Mouse (Mus musculus) heart, adult 2 months (tissue): ENCODE measurements around the gene Colgalt1.

Experiments used
- CTCF ChIP-seq: fragments of 200-600 bp; IDR thresholded peaks from 2 replicates; pipeline ENCODE4 v1.8.1; 2022; ENCODE audit warnings: antibody characterized with exemption, mild to moderate bottlenecking, moderate library complexity
- EP300 ChIP-seq: fragments of 200-500 bp; IDR thresholded peaks from 2 replicates; pipeline ENCODE4 v1.6.1; 2011; ENCODE audit warnings: low read depth, low read length, control low read depth; ENCODE audit not compliant: insufficient read depth

DNA sequence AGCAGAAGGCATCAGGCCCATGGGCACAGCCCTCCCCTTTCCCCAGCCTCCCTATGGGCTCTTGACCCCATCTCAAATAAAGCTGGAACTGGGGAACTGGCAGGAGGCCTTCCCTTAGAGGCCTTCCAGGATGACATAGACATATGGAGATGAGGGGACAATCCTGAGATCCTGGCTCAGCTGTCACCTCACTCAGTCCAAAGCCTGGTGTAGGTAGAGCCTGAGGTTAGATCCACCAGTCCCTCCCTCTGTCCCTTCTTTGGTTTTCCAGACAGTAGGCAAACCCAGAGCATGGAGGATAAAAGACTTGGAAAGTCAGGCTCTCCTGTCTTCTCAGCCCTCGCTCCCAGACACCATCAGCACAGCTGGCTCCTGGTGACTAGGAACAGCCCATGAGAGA is 56.1 kb downstream of the Colgalt1 start:
- TF ChIP-seq CTCF (no peak), EP300 (no peak)
